Comparison of ENCODE assay signal across 12 mouse cellular contexts in genomic region chr11:44398356-44398755, GRCm38 (mm10). TPM values are rescaled to one million over a fixed set of nuclear protein-coding genes. Genes with fewer than 3 reads are reported as not detected.
DNase-seq lines count a peak whose midpoint lies in the region; ATAC-seq and TF ChIP-seq lines count a peak whose summit lies in the region.
"Had no signal": no experiment of that assay in that cellular context is flagged by ENCODE, and none has a peak within 500 bp of the region (broad histone marks: within the 10 kb centered on the region; RNA-seq: fewer than 3 reads in every experiment).

No protein-coding gene starts in this region.

- H3K27me3 ChIP-seq in heart, postnatal 0 days (ENCODE audit: control insufficient read depth, insufficient read depth, low read length), result no peaks in the 10 kb centered on the region
- H3K27me3 ChIP-seq in CH12.LX (replicated peaks), result peaks cover 1% of the 10 kb centered on the region
- peaks cover 10% of the 10 kb centered on the region for H3K27me3 ChIP-seq in limb, embryonic 13.5 days

- no peak for DNase-seq in heart, postnatal 0 days (ENCODE audit: low spot score)
- DNase-seq in heart, postnatal 25 days (ENCODE audit: low spot score), result no peak
- DNase-seq in CH12.LX (ENCODE audit: extremely low read depth) (peak; percentile 74), ZHBTc4 (ENCODE audit: low read depth, low spot score) (peak; percentile 7)
- DNase-seq in left cerebral cortex, adult 11 months (ENCODE audit: low spot score), result no peak
- no peak for DNase-seq in layer of hippocampus, postnatal 14 days (ENCODE audit: low spot score in 2 of 2)
- no peak for DNase-seq in T-cell, adult 2 months (ENCODE audit: low spot score)

- H3K36me3 ChIP-seq in heart, postnatal 0 days (replicated peaks; ENCODE audit: control insufficient read depth, insufficient read depth, low read length), result no peaks in the 10 kb centered on the region
- no peaks in the 10 kb centered on the region for H3K36me3 ChIP-seq in CH12.LX (replicated peaks in 1 of 2; ENCODE audit: control insufficient read depth in 1 of 2, insufficient read depth in 1 of 2, low read length in 1 of 2)
- no peaks in the 10 kb centered on the region for H3K36me3 ChIP-seq in limb, embryonic 13.5 days
- H3K36me3 ChIP-seq: G1E had no signal

- no peak for TF ChIP-seq POLR2A in CH12.LX (IDR thresholded peaks at IDR 0.05; ENCODE audit: low read depth, low read length)

- TF ChIP-seq RAD21 in CH12.LX (IDR thresholded peaks at IDR 0.05; ENCODE audit: low read depth, low read length), result peak; percentile 9; the same call in 1 of the 2 replicates

- no peaks in the 10 kb centered on the region for H3K79me2 ChIP-seq in CH12.LX (replicated peaks; ENCODE audit: control insufficient read depth, extremely low read depth, insufficient read depth, poor library complexity, severe bottlenecking)

- H3K27ac ChIP-seq in heart, postnatal 0 days (ENCODE audit: low read depth), result no peak overlapping the region
- peak overlapping the region; percentile 42 for H3K27ac ChIP-seq in CH12.LX (ENCODE audit: insufficient read depth, low read depth)
- H3K27ac ChIP-seq in limb, embryonic 13.5 days, result no peak overlapping the region

- peaks cover 12% of the 10 kb centered on the region; the same call in 1 of the 2 replicates for H3K4me1 ChIP-seq in heart, postnatal 0 days (ENCODE audit: control insufficient read depth, insufficient read depth)
- H3K4me1 ChIP-seq in CH12.LX (ENCODE audit: control insufficient read depth in 1 of 2, insufficient read depth in 2 of 2), result peaks cover 19 to 39% of the 10 kb centered on the region in 2 experiments
- peaks cover 13% of the 10 kb centered on the region; the same call in 1 of the 2 replicates for H3K4me1 ChIP-seq in limb, embryonic 13.5 days

- dilution Hi-C loops in CH12.LX (cut with MboI; ENCODE audit: extremely low pct_ligation_motif_present, extremely low pct_unique_long_range_greater_than_20kb, low sequenced_read_pairs), result no loop called here

- ATAC-seq in heart, postnatal 0 days (ENCODE audit: insufficient read depth, low read depth), result no peak
- no peak for ATAC-seq in limb, embryonic 13.5 days (ENCODE audit: low FRiP score, low read depth)

- WGBS in heart, postnatal 0 days, result 69% methylated on average over 6 of the region's 6 CpGs
- WGBS in limb, embryonic 13.5 days, result 72% methylated on average over 6 of the region's 6 CpGs

- H3K4me3 ChIP-seq in heart, postnatal 0 days (ENCODE audit: low read depth, low read length), result no peak overlapping the region
- peak overlapping the region in 1 of 3 experiments; percentile 49 for H3K4me3 ChIP-seq in CH12.LX (replicated peaks in 1 of 3; ENCODE audit: low read depth in 2 of 3, low read length in 2 of 3, poor library complexity in 1 of 3)
- no peak overlapping the region for H3K4me3 ChIP-seq in limb, embryonic 13.5 days

- intact Hi-C loops in heart, postnatal 25 days (cut with DNase I), result no loop called here

- H3K9me3 ChIP-seq in heart, postnatal 0 days (replicated peaks; ENCODE audit: control insufficient read depth, low read length), result no peaks in the 10 kb centered on the region
- H3K9me3 ChIP-seq in CH12.LX (replicated peaks; ENCODE audit: low read length), result peaks cover 4% of the 10 kb centered on the region
- H3K9me3 ChIP-seq in limb, embryonic 13.5 days, result no peaks in the 10 kb centered on the region
- H3K9me3 ChIP-seq: G1E had no signal

- peak overlapping the region; percentile 52; the same call in 1 of the 2 replicates for H3K4me2 ChIP-seq in heart, postnatal 0 days (ENCODE audit: low read depth, low read length)
- peak overlapping the region; percentile 86 for H3K4me2 ChIP-seq in CH12.LX (ENCODE audit: insufficient read depth, low read depth, poor library complexity, severe bottlenecking)
- peak overlapping the region; percentile 69 for H3K4me2 ChIP-seq in limb, embryonic 13.5 days (replicated peaks)

- in situ Hi-C loops in CH12.LX (cut with MboI; ENCODE audit: low pct_ligation_motif_present, low pct_unique_long_range_greater_than_20kb, low sequenced_read_pairs), result no loop called here

- no peak overlapping the region for H3K9ac ChIP-seq in heart, postnatal 0 days (replicated peaks; ENCODE audit: low read depth, low read length)
- 0 out of 2 replicates have a peak overlapping the region, but pooled peaks have one; percentile 14 for H3K9ac ChIP-seq in CH12.LX (ENCODE audit: insufficient read depth, low read depth)
- no peak overlapping the region for H3K9ac ChIP-seq in limb, embryonic 13.5 days

- no peak for TF ChIP-seq EP300 in heart, postnatal 0 days (IDR thresholded peaks at IDR 0.05; ENCODE audit: low read depth)
- no peak for TF ChIP-seq EP300 in CH12.LX (IDR thresholded peaks at IDR 0.05; ENCODE audit: low read length)

- TF ChIP-seq CTCF in heart, postnatal 0 days (IDR thresholded peaks at IDR 0.05; ENCODE audit: low read depth), result no peak
- peak in 1 of 2 experiments; percentile 41; a peak in 2 of 4 replicates for TF ChIP-seq CTCF in CH12.LX (conservative IDR thresholded peaks at IDR 0.05 in 1 of 2, IDR thresholded peaks at IDR 0.05 in 1 of 2; ENCODE audit: low read depth in 2 of 2, low read length in 2 of 2)

TF ChIP-seq in CH12.LX, 34 proteins besides CTCF, POLR2A, EP300 and RAD21:
- TF ChIP-seq MYC (IDR thresholded peaks at IDR 0.05; ENCODE audit: low read depth, low read length) (0 out of 2 replicates have a peak, but pooled peaks have one; percentile 8), PAX5 (IDR thresholded peaks at IDR 0.05; ENCODE audit: low read length) (no peak), ETS1 (conservative IDR thresholded peaks at IDR 0.05; ENCODE audit: low read depth, low read length) (0 out of 2 replicates have a peak, but pooled peaks have one; percentile 3)

RNA-seq across cellular contexts. Expression of gene Il12b, which starts 1.5 kb away (rescaled TPM):
- not detected in 2 replicates for total RNA-seq in heart, postnatal 0 days (2014; rRNA removed; ENCODE audit: low replicate concordance)
- polyA plus RNA-seq in heart, postnatal 0 days (2015; fragmentation: Nextera tagmentation; extraction: Ambion mirVana), result not detected in 2 replicates
- not detected for total RNA-seq in heart, postnatal 25 days (2021)
- total RNA-seq in CH12.LX (2012; rRNA removed) (not detected in 2 replicates), CH12.LX (2014; rRNA removed) (0.23 TPM in 1 of 2 replicates, not detected in the other)
- polyA plus RNA-seq in CH12.LX (2012; ENCODE audit: insufficient read length, low read depth), result not detected in 2 replicates
- 0.13 TPM in 1 of 2 replicates, not detected in the other for polyA plus RNA-seq in limb, embryonic 13.5 days (2015; fragmentation: Nextera tagmentation; extraction: Ambion mirVana)
- not detected for total RNA-seq in layer of hippocampus, postnatal 14 days (2021)
- total RNA-seq: adrenal gland, postnatal 14 days; G1E; left cerebral cortex, postnatal 25 days had no signal
- polyA plus RNA-seq: cerebellum, adult 2 months; G1E had no signal

Comparison
In these comparisons a context has a peak if more than half of its experiments do, and no peak if none do; other contexts are left out.
1. DNase-seq: peak in CH12.LX (single experiment) and ZHBTc4 (single experiment); none in heart, postnatal 0 days (single experiment), heart, postnatal 25 days (single experiment), left cerebral cortex, adult 11 months (single experiment), layer of hippocampus, postnatal 14 days (0 of 2) and T-cell, adult 2 months (single experiment).
2. Peak in every context shown above with its lines, with median percentiles within 50 percentile points of each other: H3K4me2 ChIP-seq.